Mouse (Mus musculus) kidney, embryonic 14.5 days (tissue): Measurements from ENCODE around the gene Chtf18. TPM values are rescaled to one million over a fixed set of nuclear protein-coding genes. Genes with fewer than 3 reads are reported as not detected.

ENCODE experiments used
- microRNA-seq: library from miRNA; unstranded; fragments of <30 nt; microRNA quantifications from one replicate; pipeline ENCODE4, GENCODE M21; 2016
- polyA plus RNA-seq: library from polyadenylated mRNA; unstranded; fragments of >200 nt; fragmentation: Nextera tagmentation; extraction: Ambion mirVana; gene quantifications from 2 replicates; pipeline ENCODE4 v1.2.1, GENCODE M21; 2014

The Chtf18 gene
- polyA plus RNA-seq, 1 experiment from 2014 or later, result 26.0 TPM

Small RNAs within 50 kb of the gene (microRNA-seq; reads per million reads assigned to microRNA genes)
- not detected for gene Gm25083

Other genes starting within 250 kb of the Chtf18 start
- not detected in 2 replicates for gene Sstr5, start 230.1 kb downstream of the Chtf18 start, polyA plus RNA-seq
- 6.5 and 8.5 TPM in 2 replicates for gene Sox8, start 156.7 kb downstream of the Chtf18 start, polyA plus RNA-seq
- 21.3 and 29.8 TPM in 2 replicates for gene Lmf1, start 148.3 kb downstream of the Chtf18 start, polyA plus RNA-seq
- gene Gng13, start 10.2 kb downstream of the Chtf18 start, polyA plus RNA-seq, result 0.50 and 1.5 TPM in 2 replicates
- gene Rpusd1, start 251 bp upstream of the Chtf18 start, polyA plus RNA-seq, result 21.6 and 22.1 TPM in 2 replicates
- not detected in 2 replicates for gene Mslnl, start 8.6 kb upstream of the Chtf18 start, polyA plus RNA-seq
- 2.6 and 3.3 TPM in 2 replicates for gene Msln, start 27.0 kb upstream of the Chtf18 start, polyA plus RNA-seq
- gene Narfl, start 46.4 kb upstream of the Chtf18 start, polyA plus RNA-seq, result 25.3 and 27.3 TPM in 2 replicates
- gene Haghl, start 58.3 kb upstream of the Chtf18 start, polyA plus RNA-seq, result 75.4 and 75.6 TPM in 2 replicates
- 0.32 and 0.41 TPM in 2 replicates for gene Ccdc78, start 59.2 kb upstream of the Chtf18 start, polyA plus RNA-seq
- 90.2 and 111 TPM in 2 replicates for gene Fam173a, start 65.5 kb upstream of the Chtf18 start, polyA plus RNA-seq
- not detected in 2 replicates for gene AC134908.4, start 68.2 kb upstream of the Chtf18 start, polyA plus RNA-seq
- 8.2 and 28.6 TPM in 2 replicates for gene Metrn, start 69.7 kb upstream of the Chtf18 start, polyA plus RNA-seq
- gene Fbxl16, start 81.7 kb upstream of the Chtf18 start, polyA plus RNA-seq, result 1.1 and 1.3 TPM in 2 replicates
- 21.4 and 32.0 TPM in 2 replicates for gene Wdr24, start 96.2 kb upstream of the Chtf18 start, polyA plus RNA-seq
- gene Jmjd8, start 101.4 kb upstream of the Chtf18 start, polyA plus RNA-seq, result 45.7 and 47.0 TPM in 2 replicates
- gene Stub1, start 106.0 kb upstream of the Chtf18 start, polyA plus RNA-seq, result 350 and 425 TPM in 2 replicates
- 2.0 and 2.5 TPM in 2 replicates for gene Rhbdl1, start 109.9 kb upstream of the Chtf18 start, polyA plus RNA-seq
- gene Gm20683, start 114.3 kb upstream of the Chtf18 start, polyA plus RNA-seq, result 1.7 and 2.6 TPM in 2 replicates
- 13.0 and 21.7 TPM in 2 replicates for gene Rhot2, start 117.4 kb upstream of the Chtf18 start, polyA plus RNA-seq
- 21.4 and 27.5 TPM in 2 replicates for gene Wdr90, start 134.1 kb upstream of the Chtf18 start, polyA plus RNA-seq
- gene Mcrip2, start 141.3 kb upstream of the Chtf18 start, polyA plus RNA-seq, result 40.0 and 41.4 TPM in 2 replicates
- gene Mettl26, start 147.7 kb upstream of the Chtf18 start, polyA plus RNA-seq, result 83.9 and 85.3 TPM in 2 replicates
- gene Wfikkn1, start 153.4 kb upstream of the Chtf18 start, polyA plus RNA-seq, result 0.99 and 1.2 TPM in 2 replicates
- gene Rab40c, start 192.3 kb upstream of the Chtf18 start, polyA plus RNA-seq, result 17.2 and 20.4 TPM in 2 replicates
- gene Pigq, start 217.5 kb upstream of the Chtf18 start, polyA plus RNA-seq, result 51.5 and 77.2 TPM in 2 replicates
- gene Nhlrc4, start 217.5 kb upstream of the Chtf18 start, polyA plus RNA-seq, result 0.28 and 0.43 TPM in 2 replicates
- 2.8 and 4.4 TPM in 2 replicates for gene A930017K11Rik, start 225.1 kb upstream of the Chtf18 start, polyA plus RNA-seq